In genomic region chr11:72307461-72307860, GRCm38 (mm10) we compare ENCODE assay signal across 24 mouse cellular contexts. TPM values are rescaled to one million over a fixed set of nuclear protein-coding genes. Genes with fewer than 3 reads are reported as not detected.
DNase-seq lines count a peak whose midpoint lies in the region; TF ChIP-seq lines count a peak whose summit lies in the region.
"Had no signal": no experiment of that assay in that cellular context is flagged by ENCODE, and none has a peak within 500 bp of the region (broad histone marks: within the 10 kb centered on the region; RNA-seq: fewer than 3 reads in every experiment).

No protein-coding gene starts in this region.

- H3K27ac ChIP-seq in left cerebral cortex, adult 2 months, result peak overlapping the region; percentile 32; the same call in 1 of the 2 replicates
- H3K27ac ChIP-seq: heart, embryonic 15.5 days; intestine, embryonic 15.5 days; limb, embryonic 13.5 days had no signal

- no peak overlapping the region for H3K4me3 ChIP-seq in left cerebral cortex, adult 2 months
- H3K4me3 ChIP-seq: erythroblast, embryonic 14.5 days; heart, embryonic 15.5 days; intestine, embryonic 15.5 days; limb, embryonic 13.5 days had no signal

- no peak for TF ChIP-seq CTCF in left cerebral cortex, adult 2 months (IDR thresholded peaks at IDR 0.05)

- intact Hi-C loops in left cerebral cortex, adult 2 months (cut with DNase I), result no loop called here
- intact Hi-C loops in left cerebral cortex, postnatal 10 days (cut with DNase I), result no loop called here
- intact Hi-C loops in left cerebral cortex, postnatal 25 days (cut with DNase I), result no loop called here

- peak; percentile 29 for DNase-seq in layer of hippocampus, adult 11-12 months (ENCODE audit: low spot score)
- DNase-seq in layer of hippocampus, adult 8-10 months (ENCODE audit: low spot score in 2 of 2), result no peak
- DNase-seq in left cerebral cortex, adult 2 months (ENCODE audit: extremely low spot score in 1 of 2, low spot score in 2 of 2), result no peak
- DNase-seq in left cerebral cortex, postnatal 10 days (ENCODE audit: extremely low spot score in 1 of 2, low spot score in 2 of 2), result no peak
- peak; percentile 14 to 60 for DNase-seq in left cerebral cortex, postnatal 25 days (ENCODE audit: low spot score in 2 of 2)
- DNase-seq in telencephalon, adult 2 months (ENCODE audit: low read depth, low spot score), result peak; percentile 58
- DNase-seq: adrenal gland, adult 2 months; adrenal gland, postnatal 36 days; B cell, adult 2 months; cerebellum, adult 2 months; cerebellum, postnatal 14 days; kidney, adult 2 months; kidney, postnatal 36 days; liver, postnatal 0 days; lung, postnatal 36 days had no signal

RNA-seq across cellular contexts. Expression of gene Xaf1, which starts 6.0 kb away (rescaled TPM):
- total RNA-seq in layer of hippocampus, adult 8-10 months (2022), result 10 to 100 TPM in 2 of 4 experiments, 1 to 10 TPM in 2; 7.5 to 16.5 (median 10.7) TPM
- 1 to 10 TPM; 3.8 to 5.2 TPM for total RNA-seq in left cerebral cortex, adult 2 months (2021)
- 1 to 10 TPM; 1.3 to 1.4 TPM for total RNA-seq in left cerebral cortex, postnatal 10 days (2021)
- 1 to 10 TPM; 3.9 TPM for total RNA-seq in left cerebral cortex, postnatal 25 days (2021)

RNA-seq across cellular contexts. Expression of gene Fbxo39, which starts 6.8 kb away (rescaled TPM):
- not detected for total RNA-seq in layer of hippocampus, adult 8-10 months (2022)
- not detected for total RNA-seq in left cerebral cortex, adult 2 months (2021)
- total RNA-seq in left cerebral cortex, postnatal 10 days (2021), result not detected
- not detected for total RNA-seq in left cerebral cortex, postnatal 25 days (2021)
- total RNA-seq: adrenal gland, adult 2 months; adrenal gland, postnatal 36 days; gastrocnemius, adult 8-10 months; heart, postnatal 25 days; left cerebral cortex, adult 8-10 months had no signal

RNA-seq across cellular contexts. Expression of gene Slc13a5, which starts 40.4 kb away (rescaled TPM):
- total RNA-seq in layer of hippocampus, adult 8-10 months (2022), result 1 to 10 TPM; 6.2 to 9.8 (median 7.9) TPM
- total RNA-seq in left cerebral cortex, adult 2 months (2021), result 10 to 100 TPM; 15.0 to 22.3 TPM
- 10 to 100 TPM; 16.4 to 19.8 TPM for total RNA-seq in left cerebral cortex, postnatal 10 days (2021)
- 10 to 100 TPM; 18.0 to 19.6 TPM for total RNA-seq in left cerebral cortex, postnatal 25 days (2021)
- total RNA-seq: gastrocnemius, adult 8-10 months; heart, postnatal 25 days; megakaryocyte, adult 5-6 weeks had no signal

RNA-seq across cellular contexts. Expression of gene Tekt1, which starts 54.8 kb away (rescaled TPM):
- 1 to 10 TPM; 1.7 to 3.8 (median 3.3) TPM for total RNA-seq in layer of hippocampus, adult 8-10 months (2022)
- total RNA-seq in left cerebral cortex, adult 2 months (2021), result 1 to 10 TPM; 2.3 to 3.6 TPM
- total RNA-seq in left cerebral cortex, postnatal 10 days (2021), result 1 to 10 TPM in 1 of 2 experiments, under 1 TPM in 1; 0.99 to 1.2 TPM
- 1 to 10 TPM; 2.1 to 2.6 TPM for total RNA-seq in left cerebral cortex, postnatal 25 days (2021)
- total RNA-seq: heart, postnatal 25 days; megakaryocyte, adult 5-6 weeks; neutrophil, adult 5-6 weeks had no signal

Comparison
In these comparisons a context has a peak if more than half of its experiments do, and no peak if none do; other contexts are left out.
1. DNase-seq: peak in layer of hippocampus, adult 11-12 months (single experiment), left cerebral cortex, postnatal 25 days (2 of 2) and telencephalon, adult 2 months (single experiment); none in layer of hippocampus, adult 8-10 months (0 of 2), left cerebral cortex, adult 2 months (0 of 2) and left cerebral cortex, postnatal 10 days (0 of 2).